Mouse (Mus musculus): ENCODE data around the gene Olfr589. TPM values are rescaled to one million over a fixed set of nuclear protein-coding genes. Genes with fewer than 3 reads are reported as not detected.

Olfr589 gene
- polyA plus RNA-seq (2014; fragmentation: Illumina TruSeq; extraction: RNeasy Lipid Tissue Mini Kit (QIAGEN cat#74804); ENCODE audit: insufficient read depth, low read depth, low replicate concordance): not detected

GRCm38 (mm10) chr7:103156256-103156655, at the start of gene Olfr589:
Gene Olfr589 (minus strand): TSS chr7:103156356.

GRCm38 (mm10) chr7:103184503-103184902, 28.3 kb upstream of the Olfr589 start, which contains the start of gene Olfr592:
Gene Olfr592 (plus strand): TSS chr7:103184803.

GRCm38 (mm10) chr7:103178240-103178639, 22.1 kb upstream of the Olfr589 start, which contains the start of gene Olfr591:
Gene Olfr591 (minus strand): TSS chr7:103178340.

GRCm38 (mm10) chr7:103140579-103140978, 15.6 kb downstream of the Olfr589 start, which contains the start of gene Olfr588-ps1:
Gene Olfr588-ps1 (plus strand): TSS chr7:103140879.

GRCm38 (mm10) chr7:103125538-103125937, 30.6 kb downstream of the Olfr589 start, which contains the start of gene Olfr586:
Gene Olfr586 (minus strand): TSS chr7:103125638.

Other genes starting within 250 kb of the Olfr589 start
- gene Olfr571, start 238.8 kb downstream of the Olfr589 start, polyA plus RNA-seq (2014; fragmentation: Illumina TruSeq; extraction: RNeasy Lipid Tissue Mini Kit (QIAGEN cat#74804); ENCODE audit: insufficient read depth, low read depth, low replicate concordance): not detected
- gene Olfr572, start 231.9 kb downstream of the Olfr589 start, polyA plus RNA-seq (2014; fragmentation: Illumina TruSeq; extraction: RNeasy Lipid Tissue Mini Kit (QIAGEN cat#74804); ENCODE audit: insufficient read depth, low read depth, low replicate concordance): not detected
- not detected for gene Olfr573-ps1, start 213.8 kb downstream of the Olfr589 start, polyA plus RNA-seq (2014; fragmentation: Illumina TruSeq; extraction: RNeasy Lipid Tissue Mini Kit (QIAGEN cat#74804); ENCODE audit: insufficient read depth, low read depth, low replicate concordance)
- not detected for gene Olfr574, start 207.9 kb downstream of the Olfr589 start, polyA plus RNA-seq (2014; fragmentation: Illumina TruSeq; extraction: RNeasy Lipid Tissue Mini Kit (QIAGEN cat#74804); ENCODE audit: insufficient read depth, low read depth, low replicate concordance)
- not detected for gene Olfr575, start 197.6 kb downstream of the Olfr589 start, polyA plus RNA-seq (2014; fragmentation: Illumina TruSeq; extraction: RNeasy Lipid Tissue Mini Kit (QIAGEN cat#74804); ENCODE audit: insufficient read depth, low read depth, low replicate concordance)
- not detected for gene Olfr576, start 193.7 kb downstream of the Olfr589 start, polyA plus RNA-seq (2014; fragmentation: Illumina TruSeq; extraction: RNeasy Lipid Tissue Mini Kit (QIAGEN cat#74804); ENCODE audit: insufficient read depth, low read depth, low replicate concordance)
- gene Olfr577, start 180.4 kb downstream of the Olfr589 start, polyA plus RNA-seq (2014; fragmentation: Illumina TruSeq; extraction: RNeasy Lipid Tissue Mini Kit (QIAGEN cat#74804); ENCODE audit: insufficient read depth, low read depth, low replicate concordance): not detected
- gene Olfr578, start 167.0 kb downstream of the Olfr589 start, polyA plus RNA-seq (2014; fragmentation: Illumina TruSeq; extraction: RNeasy Lipid Tissue Mini Kit (QIAGEN cat#74804); ENCODE audit: insufficient read depth, low read depth, low replicate concordance): not detected
- not detected for gene Olfr582, start 118.3 kb downstream of the Olfr589 start, polyA plus RNA-seq (2014; fragmentation: Illumina TruSeq; extraction: RNeasy Lipid Tissue Mini Kit (QIAGEN cat#74804); ENCODE audit: insufficient read depth, low read depth, low replicate concordance)
- not detected for gene Olfr583, start 105.1 kb downstream of the Olfr589 start, polyA plus RNA-seq (2014; fragmentation: Illumina TruSeq; extraction: RNeasy Lipid Tissue Mini Kit (QIAGEN cat#74804); ENCODE audit: insufficient read depth, low read depth, low replicate concordance)
- not detected for gene Olfr584, start 74.5 kb downstream of the Olfr589 start, polyA plus RNA-seq (2014; fragmentation: Illumina TruSeq; extraction: RNeasy Lipid Tissue Mini Kit (QIAGEN cat#74804); ENCODE audit: insufficient read depth, low read depth, low replicate concordance)
- not detected for gene Olfr585, start 58.6 kb downstream of the Olfr589 start, polyA plus RNA-seq (2014; fragmentation: Illumina TruSeq; extraction: RNeasy Lipid Tissue Mini Kit (QIAGEN cat#74804); ENCODE audit: insufficient read depth, low read depth, low replicate concordance)
- not detected for gene Olfr586, start 30.7 kb downstream of the Olfr589 start, polyA plus RNA-seq (2014; fragmentation: Illumina TruSeq; extraction: RNeasy Lipid Tissue Mini Kit (QIAGEN cat#74804); ENCODE audit: insufficient read depth, low read depth, low replicate concordance)
- gene Olfr588-ps1, start 15.5 kb downstream of the Olfr589 start, polyA plus RNA-seq (2014; fragmentation: Illumina TruSeq; extraction: RNeasy Lipid Tissue Mini Kit (QIAGEN cat#74804); ENCODE audit: insufficient read depth, low read depth, low replicate concordance): not detected
- not detected for gene Olfr591, start 22.0 kb upstream of the Olfr589 start, polyA plus RNA-seq (2014; fragmentation: Illumina TruSeq; extraction: RNeasy Lipid Tissue Mini Kit (QIAGEN cat#74804); ENCODE audit: insufficient read depth, low read depth, low replicate concordance)
- gene Olfr592, start 28.4 kb upstream of the Olfr589 start, polyA plus RNA-seq (2014; fragmentation: Illumina TruSeq; extraction: RNeasy Lipid Tissue Mini Kit (QIAGEN cat#74804); ENCODE audit: insufficient read depth, low read depth, low replicate concordance): not detected
- gene Olfr593, start 55.5 kb upstream of the Olfr589 start, polyA plus RNA-seq (2014; fragmentation: Illumina TruSeq; extraction: RNeasy Lipid Tissue Mini Kit (QIAGEN cat#74804); ENCODE audit: insufficient read depth, low read depth, low replicate concordance): not detected
- gene Olfr594, start 60.6 kb upstream of the Olfr589 start, polyA plus RNA-seq (2014; fragmentation: Illumina TruSeq; extraction: RNeasy Lipid Tissue Mini Kit (QIAGEN cat#74804); ENCODE audit: insufficient read depth, low read depth, low replicate concordance): not detected
- not detected for gene Usp17ld, start 96.1 kb upstream of the Olfr589 start, polyA plus RNA-seq (2014; fragmentation: Illumina TruSeq; extraction: RNeasy Lipid Tissue Mini Kit (QIAGEN cat#74804); ENCODE audit: insufficient read depth, low read depth, low replicate concordance)
- gene Olfr596, start 149.3 kb upstream of the Olfr589 start, polyA plus RNA-seq (2014; fragmentation: Illumina TruSeq; extraction: RNeasy Lipid Tissue Mini Kit (QIAGEN cat#74804); ENCODE audit: insufficient read depth, low read depth, low replicate concordance): not detected
- not detected for gene Olfr597, start 160.0 kb upstream of the Olfr589 start, polyA plus RNA-seq (2014; fragmentation: Illumina TruSeq; extraction: RNeasy Lipid Tissue Mini Kit (QIAGEN cat#74804); ENCODE audit: insufficient read depth, low read depth, low replicate concordance)
- not detected for gene Olfr598, start 167.2 kb upstream of the Olfr589 start, polyA plus RNA-seq (2014; fragmentation: Illumina TruSeq; extraction: RNeasy Lipid Tissue Mini Kit (QIAGEN cat#74804); ENCODE audit: insufficient read depth, low read depth, low replicate concordance)
- gene Olfr599, start 179.6 kb upstream of the Olfr589 start, polyA plus RNA-seq (2014; fragmentation: Illumina TruSeq; extraction: RNeasy Lipid Tissue Mini Kit (QIAGEN cat#74804); ENCODE audit: insufficient read depth, low read depth, low replicate concordance): not detected
- gene Olfr600, start 193.3 kb upstream of the Olfr589 start, polyA plus RNA-seq (2014; fragmentation: Illumina TruSeq; extraction: RNeasy Lipid Tissue Mini Kit (QIAGEN cat#74804); ENCODE audit: insufficient read depth, low read depth, low replicate concordance): not detected
- gene Olfr601, start 206.3 kb upstream of the Olfr589 start, polyA plus RNA-seq (2014; fragmentation: Illumina TruSeq; extraction: RNeasy Lipid Tissue Mini Kit (QIAGEN cat#74804); ENCODE audit: insufficient read depth, low read depth, low replicate concordance): not detected
- gene Olfr603, start 229.8 kb upstream of the Olfr589 start, polyA plus RNA-seq (2014; fragmentation: Illumina TruSeq; extraction: RNeasy Lipid Tissue Mini Kit (QIAGEN cat#74804); ENCODE audit: insufficient read depth, low read depth, low replicate concordance): not detected